Mouse (Mus musculus) lung, embryonic 15.5 days (tissue): Measurements from ENCODE around the gene Olfr642. TPM values are rescaled to one million over a fixed set of nuclear protein-coding genes. Genes with fewer than 3 reads are reported as not detected.

ENCODE experiments used
- ATAC-seq: fragments of 200-750 bp; cut with Nextera tagmentation; 2 replicates; pipeline ENCODE4 v1.8.0; 2017; ENCODE audit warnings: moderate number of reproducible peaks, borderline replicate concordance; ENCODE audit not compliant: low FRiP score, low TSS enrichment; ENCODE audit errors: extremely low read depth
- H3K27ac ChIP-seq: fragments of 300-500 bp; sonication (generic); 2 replicates; pipeline ENCODE4 v1.5.1; 2015; ENCODE audit warnings: moderate library complexity, mild to moderate bottlenecking, inconsistent platforms
- H3K27me3 ChIP-seq: fragments of 300-500 bp; sonication (generic); 2 replicates; pipeline ENCODE4 v1.6.1; 2015; ENCODE audit warnings: inconsistent platforms
- H3K36me3 ChIP-seq: fragments of 300-500 bp; sonication (generic); 2 replicates; pipeline ENCODE4 v1.6.1; 2015; ENCODE audit warnings: inconsistent platforms
- H3K4me1 ChIP-seq: fragments of 300-500 bp; sonication (generic); 2 replicates; pipeline ENCODE4 v1.6.1; 2015; ENCODE audit warnings: inconsistent platforms
- H3K4me2 ChIP-seq: fragments of 300-500 bp; sonication (generic); 2 replicates; pipeline ENCODE4 v1.6.1; 2015; ENCODE audit warnings: inconsistent platforms, mild to moderate bottlenecking, moderate library complexity
- H3K4me3 ChIP-seq: fragments of 300-500 bp; sonication (generic); 2 replicates; pipeline ENCODE4 v1.5.1; 2015; ENCODE audit warnings: mild to moderate bottlenecking, inconsistent platforms
- H3K9ac ChIP-seq: fragments of 300-500 bp; sonication (generic); 2 replicates; pipeline ENCODE4 v1.6.1; 2015; ENCODE audit warnings: inconsistent platforms
- H3K9me3 ChIP-seq: fragments of 300-500 bp; sonication (generic); 2 replicates; pipeline ENCODE4 v1.6.1; 2016; ENCODE audit warnings: inconsistent platforms
- polyA plus RNA-seq: library from polyadenylated mRNA; unstranded; fragments of >200 nt; fragmentation: Nextera tagmentation; extraction: Ambion mirVana; gene quantifications from 2 replicates; pipeline ENCODE4 v1.2.1, GENCODE M21; 2015

Gene Olfr642
- polyA plus RNA-seq, 1 experiment from 2014 or later, result not detected

- Histone ChIP-seq H3K27ac (no peak within 1 kb of the TSS), H3K9me3 (no peaks in the 10 kb centered on the region), H3K9ac (no peak within 1 kb of the TSS), H3K4me1 (no peaks in the 10 kb centered on the region), H3K4me2 (no peak within 1 kb of the TSS), H3K4me3 (no peak within 1 kb of the TSS), H3K36me3 (no peaks in the 10 kb centered on the region), H3K27me3 (no peaks in the 10 kb centered on the region)
- ATAC-seq, result no peak
Measured at GRCm38 (mm10) chr7:103998446-103998845, 54.0 kb downstream of the Olfr642 start, which contains the start of gene Olfr638. Gene Olfr638, plus strand, starts transcription at chr7:103998746.

Other genes starting within 250 kb of the Olfr642 start
- gene Hbb-bt, start 238.7 kb downstream of the Olfr642 start, polyA plus RNA-seq, result 4,716 and 5,311 TPM in 2 replicates
- 14,530 and 15,290 TPM in 2 replicates for gene Hbb-bs, start 224.6 kb downstream of the Olfr642 start, polyA plus RNA-seq
- not detected in 2 replicates for gene Hbb-bh2, start 212.1 kb downstream of the Olfr642 start, polyA plus RNA-seq
- gene Hbb-bh1, start 209.5 kb downstream of the Olfr642 start, polyA plus RNA-seq, result 8.2 and 12.5 TPM in 2 replicates
- gene Hbb-y, start 199.4 kb downstream of the Olfr642 start, polyA plus RNA-seq, result 807 and 1,263 TPM in 2 replicates
- gene Olfr66, start 166.4 kb downstream of the Olfr642 start, polyA plus RNA-seq, result not detected in 2 replicates
- not detected in 2 replicates for gene Olfr64, start 158.2 kb downstream of the Olfr642 start, polyA plus RNA-seq
- not detected in 2 replicates for gene Olfr65, start 149.2 kb downstream of the Olfr642 start, polyA plus RNA-seq
- not detected in 2 replicates for gene Olfr631, start 123.8 kb downstream of the Olfr642 start, polyA plus RNA-seq
- not detected in 2 replicates for gene Olfr632, start 118.3 kb downstream of the Olfr642 start, polyA plus RNA-seq
- not detected in 2 replicates for gene Olfr633, start 108.2 kb downstream of the Olfr642 start, polyA plus RNA-seq
- not detected in 2 replicates for gene Olfr635, start 81.5 kb downstream of the Olfr642 start, polyA plus RNA-seq
- not detected in 2 replicates for gene Olfr638, start 53.9 kb downstream of the Olfr642 start, polyA plus RNA-seq
- not detected in 2 replicates for gene Olfr639, start 35.4 kb downstream of the Olfr642 start, polyA plus RNA-seq
- not detected in 2 replicates for gene Olfr640, start 27.1 kb downstream of the Olfr642 start, polyA plus RNA-seq
- gene Olfr641, start 17.2 kb downstream of the Olfr642 start, polyA plus RNA-seq, result not detected in 2 replicates
- gene 4930516K23Rik, start 8.8 kb upstream of the Olfr642 start, polyA plus RNA-seq, result not detected in 2 replicates
- not detected in 2 replicates for gene Olfr644, start 19.2 kb upstream of the Olfr642 start, polyA plus RNA-seq
- gene Olfr645, start 32.8 kb upstream of the Olfr642 start, polyA plus RNA-seq, result not detected in 2 replicates
- gene Olfr646, start 52.2 kb upstream of the Olfr642 start, polyA plus RNA-seq, result not detected in 2 replicates
- not detected in 2 replicates for gene Ubqln5, start 77.2 kb upstream of the Olfr642 start, polyA plus RNA-seq
- gene Olfr643, start 84.7 kb upstream of the Olfr642 start, polyA plus RNA-seq, result not detected in 2 replicates
- gene Ubqln3, start 90.6 kb upstream of the Olfr642 start, polyA plus RNA-seq, result not detected in 2 replicates
- gene Ubqlnl, start 97.9 kb upstream of the Olfr642 start, polyA plus RNA-seq, result not detected in 2 replicates
- gene Olfm5, start 112.2 kb upstream of the Olfr642 start, polyA plus RNA-seq, result not detected in 2 replicates
- gene Olfr648, start 130.7 kb upstream of the Olfr642 start, polyA plus RNA-seq, result 0.12 and 0.20 TPM in 2 replicates
- gene Olfr649, start 143.3 kb upstream of the Olfr642 start, polyA plus RNA-seq, result not detected in 2 replicates
- 0.75 and 0.98 TPM in 2 replicates for gene Trim6, start 166.1 kb upstream of the Olfr642 start, polyA plus RNA-seq
- 1.9 and 2.3 TPM in 2 replicates for gene Trim34a, start 191.8 kb upstream of the Olfr642 start, polyA plus RNA-seq
- 0.26 and 0.31 TPM in 2 replicates for gene Trim5, start 235.4 kb upstream of the Olfr642 start, polyA plus RNA-seq